Mouse (Mus musculus) MEL (cell line): ENCODE measurements around the gene Arhgap19. TPM values are rescaled to one million over a fixed set of nuclear protein-coding genes. Genes with fewer than 3 reads are reported as not detected.
A peak's percentile ranks its signal among the peaks of the same experiment; 100 is the strongest.

Source experiments
- DNase-seq: peaks from one replicate; pipeline ENCODE4 v3.0.0; 2011; ENCODE audit warnings: low read depth, low spot score
- H3K27ac ChIP-seq: 2 replicates; pipeline ENCODE4 v1.5.1; 2012; ENCODE audit warnings: low read depth, mild to moderate bottlenecking, control low read depth, low read length, moderate library complexity; ENCODE audit not compliant: control insufficient read depth
- H3K27me3 ChIP-seq, 2 experiments: fragments of 150-350 bp in 1 of 2; sonication (generic) in 1 of 2; 2 replicates each; pipeline ENCODE4 v1.6.1; 2012; ENCODE audit warnings: low read length in 2 of 2, mild to moderate bottlenecking in 2 of 2, improper control_type of control experiment in 1 of 2, moderate library complexity in 1 of 2; ENCODE audit not compliant: insufficient read depth in 2 of 2, control insufficient read depth in 1 of 2
- H3K36me3 ChIP-seq, 2 experiments: 2 replicates each; pipeline ENCODE4 v1.6.1; 2012 to 2014; ENCODE audit warnings: low read length in 2 of 2, improper control_type of control experiment in 1 of 2, inconsistent platforms in 1 of 2, mild to moderate bottlenecking in 1 of 2; ENCODE audit not compliant: insufficient read depth in 2 of 2, control insufficient read depth in 1 of 2
- H3K4me1 ChIP-seq, 2 experiments: fragments of 150-350 bp in 1 of 2; sonication (generic) in 1 of 2; 2 replicates each; pipeline ENCODE4 v1.6.1; 2012; ENCODE audit warnings: low read length in 2 of 2, improper control_type of control experiment in 1 of 2, mild to moderate bottlenecking in 1 of 2; ENCODE audit not compliant: insufficient read depth in 2 of 2, control insufficient read depth in 1 of 2
- H3K4me3 ChIP-seq, 2 experiments: fragments of 150-350 bp in 1 of 2; sonication (generic) in 1 of 2; 2 replicates each; pipeline ENCODE4 v1.5.1; 2012; ENCODE audit warnings: low read depth in 2 of 2, low read length in 2 of 2, mild to moderate bottlenecking in 2 of 2, moderate library complexity in 2 of 2, control low read depth in 1 of 2, improper control_type of control experiment in 1 of 2; ENCODE audit not compliant: control insufficient read depth in 1 of 2, insufficient read depth in 1 of 2
- H3K79me2 ChIP-seq: 2 replicates; pipeline ENCODE4 v1.6.1; 2012; ENCODE audit warnings: mild to moderate bottlenecking, low read length, moderate library complexity; ENCODE audit not compliant: control insufficient read depth, poor library complexity, insufficient read depth
- H3K9ac ChIP-seq: 2 replicates; pipeline ENCODE4 v1.6.1; 2012; ENCODE audit warnings: low read depth, mild to moderate bottlenecking, control low read depth, low read length, moderate library complexity; ENCODE audit not compliant: control insufficient read depth, poor library complexity, severe bottlenecking
- H3K9me3 ChIP-seq: fragments of 150-350 bp; sonication (generic); replicated peaks from 2 replicates; pipeline ENCODE4 v1.6.1; 2012; ENCODE audit warnings: mild to moderate bottlenecking, low read length, improper control_type of control experiment, moderate library complexity; ENCODE audit not compliant: insufficient read depth
- BHLHE40 ChIP-seq: IDR thresholded peaks from 2 replicates; pipeline ENCODE4 v1.6.1; 2012; ENCODE audit warnings: low read depth, mild to moderate bottlenecking, inconsistent platforms, low read length, improper control_type of control experiment, borderline replicate concordance
- CHD2 ChIP-seq: IDR thresholded peaks from 2 replicates; pipeline ENCODE4 v1.6.1; 2011; ENCODE audit warnings: low read length, improper control_type of control experiment
- CTCF ChIP-seq, 3 experiments: IDR thresholded peaks in 2 of 3; conservative IDR thresholded peaks in 1 of 3; 2 replicates each; pipeline ENCODE4 v1.5.1; 2011 to 2012; ENCODE audit warnings: low read length in 3 of 3, low read depth in 2 of 3, mild to moderate bottlenecking in 2 of 3, improper control_type of control experiment in 1 of 3, inconsistent platforms in 1 of 3, mixed read lengths in 1 of 3, moderate library complexity in 1 of 3; ENCODE audit not compliant: control insufficient read depth in 1 of 3, insufficient read depth in 1 of 3, poor library complexity in 1 of 3, severe bottlenecking in 1 of 3
- E2F4 ChIP-seq: IDR thresholded peaks from 2 replicates; pipeline ENCODE4 v1.6.1; 2011; ENCODE audit warnings: low read depth, low read length, improper control_type of control experiment, borderline replicate concordance
- EP300 ChIP-seq, 2 experiments: IDR thresholded peaks; 2 replicates each; pipeline ENCODE4 v1.6.1; 2011; ENCODE audit warnings: improper control_type of control experiment in 2 of 2, low read length in 2 of 2, low read depth in 1 of 2, mild to moderate bottlenecking in 1 of 2
- GABPA ChIP-seq: IDR thresholded peaks from 2 replicates; pipeline ENCODE4 v1.6.1; 2012; ENCODE audit warnings: low read depth, mild to moderate bottlenecking, inconsistent platforms, low read length, improper control_type of control experiment, moderate library complexity
- KAT2A ChIP-seq: conservative IDR thresholded peaks from 2 replicates; pipeline ENCODE4 v1.6.1; 2012; ENCODE audit warnings: low read depth, low read length, improper control_type of control experiment, inconsistent platforms
- MAFK ChIP-seq: IDR thresholded peaks from 2 replicates; pipeline ENCODE4 v1.6.1; 2011; ENCODE audit warnings: low read depth, mild to moderate bottlenecking, low read length, improper control_type of control experiment, borderline replicate concordance
- MAX ChIP-seq: IDR thresholded peaks from 2 replicates; pipeline ENCODE4 v1.6.1; 2011; ENCODE audit warnings: low read length, improper control_type of control experiment
- MEF2A ChIP-seq: IDR thresholded peaks from 2 replicates; pipeline ENCODE4 v1.6.1; 2014; ENCODE audit warnings: low read depth, mild to moderate bottlenecking, inconsistent platforms, low read length, improper control_type of control experiment; ENCODE audit not compliant: poor library complexity, insufficient replicate concordance, severe bottlenecking; ENCODE audit errors: extremely low read depth
- MXI1 ChIP-seq: IDR thresholded peaks from 2 replicates; pipeline ENCODE4 v1.6.1; 2011; ENCODE audit warnings: mild to moderate bottlenecking, low read depth, low read length, improper control_type of control experiment
- MYB ChIP-seq: IDR thresholded peaks from 2 replicates; pipeline ENCODE4 v1.6.1; 2011; ENCODE audit warnings: mild to moderate bottlenecking, low read depth, low read length, improper control_type of control experiment
- MYC ChIP-seq: IDR thresholded peaks from 2 replicates; pipeline ENCODE4 v1.6.1; 2011; ENCODE audit warnings: low read depth, mild to moderate bottlenecking, low read length, improper control_type of control experiment, moderate library complexity
- NELFE ChIP-seq: IDR thresholded peaks from 2 replicates; pipeline ENCODE4 v1.6.1; 2011; ENCODE audit warnings: low read depth, low read length, improper control_type of control experiment
- NRF1 ChIP-seq: IDR thresholded peaks from 2 replicates; pipeline ENCODE4 v1.6.1; 2014; ENCODE audit warnings: low read depth, mild to moderate bottlenecking, inconsistent platforms, low read length, improper control_type of control experiment, moderate library complexity; ENCODE audit not compliant: poor library complexity, insufficient read depth, severe bottlenecking
- POLR2A ChIP-seq, 2 experiments: IDR thresholded peaks; 2 replicates each; pipeline ENCODE4 v1.6.1; 2011 to 2012; ENCODE audit warnings: low read length in 2 of 2, mild to moderate bottlenecking in 2 of 2, control low read depth in 1 of 2, improper control_type of control experiment in 1 of 2, low read depth in 1 of 2, moderate library complexity in 1 of 2; ENCODE audit not compliant: control insufficient read depth in 1 of 2, insufficient read depth in 1 of 2, poor library complexity in 1 of 2
- POLR2AphosphoS2 ChIP-seq: IDR thresholded peaks from 2 replicates; pipeline ENCODE4 v1.6.1; 2011; ENCODE audit warnings: low read length, improper control_type of control experiment
- RAD21 ChIP-seq: IDR thresholded peaks from 2 replicates; pipeline ENCODE4 v1.6.1; 2011; ENCODE audit warnings: mild to moderate bottlenecking, low read depth, low read length, improper control_type of control experiment
- RCOR1 ChIP-seq: IDR thresholded peaks from 2 replicates; pipeline ENCODE4 v1.6.1; 2012; ENCODE audit warnings: low read depth, mild to moderate bottlenecking, inconsistent platforms, low read length, improper control_type of control experiment
- SIN3A ChIP-seq: IDR thresholded peaks from 2 replicates; pipeline ENCODE4 v1.6.1; 2012; ENCODE audit warnings: low read length, improper control_type of control experiment, inconsistent platforms
- SMC3 ChIP-seq: IDR thresholded peaks from 2 replicates; pipeline ENCODE4 v1.6.1; 2011; ENCODE audit warnings: low read depth, low read length, improper control_type of control experiment
- TAL1 ChIP-seq: IDR thresholded peaks from 2 replicates; pipeline ENCODE4 v1.6.1; 2012; ENCODE audit warnings: mild to moderate bottlenecking, inconsistent platforms, low read length, moderate library complexity, mixed read lengths
- TBP ChIP-seq: IDR thresholded peaks from 2 replicates; pipeline ENCODE4 v1.8.0; 2011; ENCODE audit warnings: low read depth, low read length, improper control_type of control experiment
- UBTF ChIP-seq: IDR thresholded peaks from 2 replicates; pipeline ENCODE4 v1.6.1; 2012; ENCODE audit warnings: low read depth, mild to moderate bottlenecking, inconsistent platforms, low read length, improper control_type of control experiment, moderate library complexity, borderline replicate concordance; ENCODE audit not compliant: insufficient read depth
- USF1 ChIP-seq: IDR thresholded peaks from 2 replicates; pipeline ENCODE4 v1.6.1; 2014; ENCODE audit warnings: low read depth, mild to moderate bottlenecking, inconsistent platforms, low read length, improper control_type of control experiment, moderate library complexity
- USF2 ChIP-seq, 2 experiments: IDR thresholded peaks; 2 replicates each; pipeline ENCODE4 v1.6.1; 2011 to 2012; ENCODE audit warnings: improper control_type of control experiment in 2 of 2, low read length in 2 of 2, borderline replicate concordance in 1 of 2, inconsistent platforms in 1 of 2, low read depth in 1 of 2, mild to moderate bottlenecking in 1 of 2; ENCODE audit not compliant: insufficient read depth in 1 of 2
- ZC3H11A ChIP-seq: IDR thresholded peaks from 2 replicates; pipeline ENCODE4 v1.6.1; 2012; ENCODE audit warnings: low read depth, mild to moderate bottlenecking, inconsistent platforms, low read length, improper control_type of control experiment
- ZMIZ1 ChIP-seq: IDR thresholded peaks from 2 replicates; pipeline ENCODE4 v1.6.1; 2012; ENCODE audit warnings: low read depth, mild to moderate bottlenecking, inconsistent platforms, low read length, improper control_type of control experiment, moderate library complexity
- ZNF384 ChIP-seq: IDR thresholded peaks from 2 replicates; pipeline ENCODE4 v1.6.1; 2012; ENCODE audit warnings: low read depth, mild to moderate bottlenecking, inconsistent platforms, low read length, improper control_type of control experiment
- polyA plus RNA-seq, 2 experiments: library from polyadenylated mRNA; stranded (reverse) in 1 of 2; unstranded in 1 of 2; fragments of >175 nt in 1 of 2; fragments of >200 nt in 1 of 2; gene quantifications; 2 replicates each; pipeline versions ENCODE4 v1.2.1 to v1.2.4; 2012; ENCODE audit warnings: low replicate concordance in 2 of 2, low read depth in 1 of 2; ENCODE audit not compliant: insufficient read length in 2 of 2, insufficient read depth in 1 of 2, missing spikeins in 1 of 2
- total RNA-seq: library from RNA; depleted of rRNA; stranded (reverse); fragments of 300-350 nt; gene quantifications from 2 replicates; pipeline ENCODE4 v1.2.3, GENCODE M21; 2012

The Arhgap19 gene
- total and polyA plus RNA-seq, 3 experiments: 47.5 to 67.9 TPM; not detected in 1

DNA sequence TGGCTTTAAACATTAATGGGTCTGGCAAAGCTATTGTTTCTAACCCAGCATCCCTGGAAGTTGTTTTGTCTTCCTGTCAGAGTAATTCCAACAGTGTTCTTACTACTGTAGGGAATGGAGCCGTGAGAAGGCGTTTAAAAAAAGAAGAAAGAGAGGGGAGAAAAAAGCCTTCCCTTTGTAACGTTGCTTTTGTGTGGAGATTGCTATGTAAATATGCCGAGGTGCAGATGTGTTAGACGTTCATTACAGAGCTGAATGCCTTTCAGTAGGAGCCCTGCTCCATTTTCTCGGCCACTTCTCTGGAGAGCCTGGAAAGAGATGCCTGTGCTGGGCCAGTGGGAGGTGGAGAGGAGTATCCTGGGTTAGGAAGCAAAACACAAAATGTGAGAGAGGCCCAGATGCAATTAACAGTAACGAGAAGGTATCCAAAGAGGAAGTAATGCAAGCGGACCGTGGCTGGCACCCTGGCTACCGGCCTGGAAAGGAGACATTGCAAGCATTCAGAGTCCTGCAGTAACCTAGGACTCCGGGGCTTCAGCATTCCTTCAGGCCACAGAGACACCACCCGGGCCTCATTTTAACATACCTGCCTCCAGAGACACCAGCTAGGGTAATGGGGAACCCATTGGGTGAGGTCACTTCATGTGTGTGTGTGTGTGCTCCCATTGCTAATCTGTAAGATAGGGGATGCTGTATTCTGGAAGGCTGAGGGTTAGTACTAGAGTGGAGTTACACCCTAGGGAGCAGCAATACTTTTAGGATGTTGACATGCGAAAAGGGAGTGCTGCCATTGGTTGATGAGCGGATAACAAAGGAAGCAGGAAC is 49.1 kb upstream of the Arhgap19 start (continued):
- no peak for TF ChIP-seq RAD21
- TF ChIP-seq ZMIZ1: peak; percentile 77; the same call in 1 of the 2 replicates
- no peak for TF ChIP-seq MYC
- TF ChIP-seq CHD2: no peak
- TF ChIP-seq MXI1: peak; percentile 57; the same call in 1 of the 2 replicates
- TF ChIP-seq ZC3H11A: peak; percentile 5; the same call in 1 of the 2 replicates
- no peak for TF ChIP-seq BHLHE40
- no peak for TF ChIP-seq CTCF (IDR thresholded peaks at IDR 0.05 in 2 of 3, conservative IDR thresholded peaks at IDR 0.05 in 1 of 3; ENCODE audit: control insufficient read depth in 1 of 3, insufficient read depth in 1 of 3, low read depth in 2 of 3, low read length in 3 of 3, poor library complexity in 1 of 3, severe bottlenecking in 1 of 3)
- TF ChIP-seq, all 39 proteins: peak for 14

DNA sequence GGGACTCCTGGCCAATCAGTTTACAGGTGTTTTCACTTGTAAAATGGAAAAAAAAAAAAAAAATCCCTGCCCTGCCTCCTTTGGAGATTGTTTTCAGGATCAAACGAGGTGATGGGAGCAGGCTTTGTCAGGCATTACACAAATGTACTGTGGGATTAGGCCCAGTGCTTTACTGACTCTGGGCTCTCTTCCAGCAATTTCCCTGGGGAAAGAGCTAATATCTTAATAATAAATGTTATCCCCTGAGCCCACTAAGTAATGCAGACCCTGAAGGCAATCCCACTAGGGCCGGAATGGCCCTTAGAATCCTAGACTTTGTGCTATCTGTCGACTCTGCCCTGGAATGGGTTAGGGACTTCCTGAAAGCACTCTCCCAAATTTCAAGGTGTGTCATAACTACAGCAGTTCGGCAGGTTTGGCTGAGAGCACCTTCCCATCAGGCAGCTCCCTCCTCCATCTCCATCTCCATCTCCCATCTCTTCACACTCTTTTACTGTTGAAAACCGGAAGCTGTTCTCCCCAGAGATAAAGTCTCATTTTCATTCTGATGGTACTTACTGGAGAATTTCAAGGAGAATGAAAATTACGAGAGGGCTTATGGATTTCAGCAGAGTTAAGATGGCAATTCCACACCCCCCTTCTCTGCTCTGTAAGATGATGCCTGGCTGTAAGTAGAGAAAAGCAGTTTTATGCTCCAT is 48.3 kb upstream of the Arhgap19 start:
- H3K9me3 ChIP-seq: no peaks in the 10 kb centered on the region
- H3K36me3 ChIP-seq: peaks cover 0 to 36% of the 10 kb centered on the region in 2 experiments; a peak in 2 of 4 replicates
- H3K4me1 ChIP-seq: peaks cover 23 to 32% of the 10 kb centered on the region in 2 experiments
- H3K4me3 ChIP-seq: peak overlapping the region; percentile 43 to 54
- H3K27ac ChIP-seq: peak overlapping the region; percentile 85
- peak; percentile 72 for DNase-seq
- H3K9ac ChIP-seq: peak overlapping the region; percentile 66
- no peaks in the 10 kb centered on the region for H3K27me3 ChIP-seq
- H3K79me2 ChIP-seq: peaks cover 27% of the 10 kb centered on the region
- TF ChIP-seq NRF1 (no peak), POLR2A (IDR thresholded peaks at IDR 0.05; ENCODE audit: control insufficient read depth in 1 of 2, insufficient read depth in 1 of 2, low read depth in 1 of 2, low read length in 2 of 2, poor library complexity in 1 of 2) (no peak), USF1 (no peak), RCOR1 (no peak), MXI1 (peak; percentile 14; the same call in 1 of the 2 replicates), TAL1 (no peak), SIN3A (peak; percentile 26; the same call in 1 of the 2 replicates), CHD2 (no peak), MYC (no peak), ZMIZ1 (no peak), MAFK (no peak), MEF2A (no peak), CTCF (IDR thresholded peaks at IDR 0.05 in 2 of 3, conservative IDR thresholded peaks at IDR 0.05 in 1 of 3; ENCODE audit: control insufficient read depth in 1 of 3, insufficient read depth in 1 of 3, low read depth in 2 of 3, low read length in 3 of 3, poor library complexity in 1 of 3, severe bottlenecking in 1 of 3) (no peak), ZNF384 (peak; percentile 51; the same call in 1 of the 2 replicates), E2F4 (no peak), NELFE (no peak; the same call in 1 of the 2 replicates), POLR2AphosphoS2 (no peak), USF2 (IDR thresholded peaks at IDR 0.05; ENCODE audit: borderline replicate concordance in 1 of 2, insufficient read depth in 1 of 2, low read depth in 1 of 2, low read length in 2 of 2) (no peak), UBTF (no peak), GABPA (no peak), BHLHE40 (no peak), RAD21 (no peak), MYB (0 out of 2 replicates have a peak, but pooled peaks have one; percentile 42), KAT2A (no peak), TBP (peak; percentile 57), SMC3 (no peak), MAX (no peak), EP300 (IDR thresholded peaks at IDR 0.05; ENCODE audit: low read depth in 1 of 2, low read length in 2 of 2) (peak; percentile 56 to 83)
